Mouse (Mus musculus) intestine, postnatal 0 days (tissue): ENCODE data around the gene Ctps. TPM values are rescaled to one million over a fixed set of nuclear protein-coding genes. Genes with fewer than 3 reads are reported as not detected.

Experiments used
- ATAC-seq: fragments of 200-750 bp; cut with Nextera tagmentation; 2 replicates; pipeline ENCODE4 v1.8.0; 2017; ENCODE audit warnings: mild to moderate bottlenecking, moderate TSS enrichment, moderate library complexity
- H3K27ac ChIP-seq: fragments of 300-500 bp; sonication (generic); 2 replicates; pipeline ENCODE4 v1.5.1; 2014; ENCODE audit warnings: mild to moderate bottlenecking, low read depth, low read length, moderate library complexity
- H3K27me3 ChIP-seq: fragments of 300-500 bp; sonication (generic); replicated peaks from 2 replicates; pipeline ENCODE4 v1.6.1; 2014; ENCODE audit warnings: low read length, mixed read lengths; ENCODE audit not compliant: control insufficient read depth, insufficient read depth
- H3K36me3 ChIP-seq: fragments of 300-500 bp; sonication (generic); 2 replicates; pipeline ENCODE4 v1.6.1; 2014; ENCODE audit warnings: mild to moderate bottlenecking, moderate library complexity; ENCODE audit not compliant: control insufficient read depth, insufficient read depth
- H3K4me1 ChIP-seq: fragments of 300-500 bp; sonication (generic); replicated peaks from 2 replicates; pipeline ENCODE4 v1.6.1; 2014; ENCODE audit warnings: antibody characterized with exemption, low read length, mixed read lengths; ENCODE audit not compliant: control insufficient read depth, insufficient read depth
- H3K4me2 ChIP-seq: fragments of 300-500 bp; sonication (generic); replicated peaks from 2 replicates; pipeline ENCODE4 v1.6.1; 2014; ENCODE audit warnings: low read depth, mild to moderate bottlenecking, moderate library complexity
- H3K4me3 ChIP-seq: fragments of 300-500 bp; sonication (generic); 2 replicates; pipeline ENCODE4 v1.5.1; 2014; ENCODE audit warnings: low read depth, low read length
- H3K9ac ChIP-seq: fragments of 300-500 bp; sonication (generic); 2 replicates; pipeline ENCODE4 v1.6.1; 2014; ENCODE audit warnings: mild to moderate bottlenecking, low read depth, low read length
- H3K9me3 ChIP-seq: fragments of 300-500 bp; sonication (generic); 2 replicates; pipeline ENCODE4 v1.6.1; 2016; ENCODE audit warnings: mixed run types; ENCODE audit not compliant: control insufficient read depth
- CTCF ChIP-seq: sonication (generic); IDR thresholded peaks from 2 replicates; pipeline ENCODE4 v1.5.1; 2016; ENCODE audit warnings: low read depth, mild to moderate bottlenecking, control low read depth, antibody characterized with exemption, moderate library complexity
- WGBS: fragments of 180-500 bp; shearing (Covaris S2); extraction: QIAGEN DNeasy Blood & Tissue Kit; methylation state at CpG from one replicate; pipeline ENCODE4 v1.1.7; 2014; 5-methylcytosine and 5-hydroxymethylcytosine counted together
- polyA plus RNA-seq: library from polyadenylated mRNA; unstranded; fragments of >200 nt; fragmentation: Nextera tagmentation; extraction: Ambion mirVana; gene quantifications from 2 replicates; pipeline ENCODE4 v1.2.1, GENCODE M21; 2015

Ctps gene
- polyA plus RNA-seq, 1 experiment from 2014 or later, result 23.4 TPM

DNA sequence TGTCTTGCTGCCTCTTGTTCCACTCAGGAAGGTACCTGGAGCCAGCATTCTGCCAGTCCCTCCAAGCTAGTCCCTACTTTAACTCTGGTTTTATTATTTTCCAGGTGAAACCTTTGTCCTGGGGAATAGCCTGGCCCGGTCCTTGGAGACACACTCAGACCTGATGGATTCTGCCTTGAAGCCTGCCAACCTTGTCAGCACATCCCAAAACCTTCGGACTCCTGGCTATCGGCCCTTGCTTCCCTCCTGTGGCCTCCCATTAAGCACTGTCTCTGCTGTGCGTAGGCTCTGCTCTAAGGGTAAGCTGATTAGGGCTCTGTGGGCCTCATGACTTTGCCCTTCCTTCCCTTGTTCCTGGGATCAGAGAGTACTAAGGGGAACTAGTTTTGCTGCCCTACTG lies 47.7 kb downstream of the Ctps start:
- Histone ChIP-seq H3K4me2 (no peak overlapping the region), H3K4me1 (no peaks in the 10 kb centered on the region), H3K36me3 (peaks cover 54% of the 10 kb centered on the region), H3K9ac (no peak overlapping the region), H3K27me3 (no peaks in the 10 kb centered on the region), H3K27ac (no peak overlapping the region), H3K4me3 (no peak overlapping the region), H3K9me3 (no peaks in the 10 kb centered on the region)
- WGBS, result 51% methylated on average over 4 of the region's 4 CpGs
- ATAC-seq, result 0 out of 2 replicates have a peak, but pooled peaks have one; percentile 38
- TF ChIP-seq CTCF, result no peak

DNA sequence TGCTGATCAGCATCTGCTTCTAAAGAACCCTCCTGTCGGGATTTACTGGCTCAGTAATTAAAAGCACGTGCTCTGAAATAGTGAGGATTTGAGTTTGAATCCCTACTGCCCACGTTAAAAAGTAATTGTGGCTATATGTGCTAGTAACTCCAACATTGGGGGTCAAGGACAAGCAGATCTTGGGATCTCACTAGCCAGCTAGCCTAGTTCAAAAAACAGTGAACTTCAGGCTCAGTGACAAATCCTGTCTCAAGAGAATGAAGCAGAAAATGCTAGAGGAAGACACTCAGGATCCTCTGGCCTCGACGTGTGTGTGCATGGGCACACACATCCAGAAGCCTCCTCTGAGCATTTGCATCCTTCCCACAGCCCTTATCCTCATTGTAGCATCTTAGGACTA lies 48.3 kb downstream of the Ctps start:
- Histone ChIP-seq H3K4me1 (no peaks in the 10 kb centered on the region), H3K9ac (no peak overlapping the region), H3K27me3 (no peaks in the 10 kb centered on the region), H3K4me2 (no peak overlapping the region), H3K4me3 (no peak overlapping the region), H3K36me3 (peaks cover 52% of the 10 kb centered on the region), H3K9me3 (no peaks in the 10 kb centered on the region), H3K27ac (no peak overlapping the region)
- ATAC-seq, result no peak
- TF ChIP-seq CTCF, result no peak
- 89% methylated on average over 5 of the region's 5 CpGs for WGBS

DNA sequence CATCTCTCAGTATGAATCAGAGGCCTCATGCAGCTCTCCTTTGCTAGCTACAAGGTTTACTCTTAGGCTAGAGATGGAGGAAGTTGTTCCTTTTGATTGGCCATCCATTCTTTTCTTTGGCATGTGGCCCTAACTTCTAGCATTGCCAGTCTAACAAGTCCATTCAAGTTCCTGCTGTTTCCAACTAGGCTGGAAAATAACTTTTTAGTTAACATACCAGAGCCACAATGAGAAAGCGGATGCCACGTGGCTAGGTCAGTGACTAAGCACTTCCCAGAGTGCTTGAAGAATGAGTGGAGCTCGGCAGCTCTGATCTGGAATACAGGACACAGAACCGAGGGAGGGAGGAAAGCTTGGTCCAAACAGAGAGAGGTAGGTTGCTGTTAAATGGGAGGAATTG lies 52.7 kb downstream of the Ctps start:
- H3K9ac ChIP-seq, result peak overlapping the region; percentile 23; the same call in 1 of the 2 replicates
- H3K4me3 ChIP-seq, result peak overlapping the region; percentile 26
- H3K9me3 ChIP-seq, result no peaks in the 10 kb centered on the region
- peaks cover 18% of the 10 kb centered on the region; the same call in 1 of the 2 replicates for H3K36me3 ChIP-seq
- ATAC-seq, result no peak
- peak overlapping the region; percentile 56 for H3K4me2 ChIP-seq
- 49% methylated on average over 4 of the region's 4 CpGs for WGBS
- 0 out of 2 replicates have a peak, but pooled peaks cover 5% of the 10 kb centered on the region for H3K4me1 ChIP-seq
- H3K27ac ChIP-seq, result peak overlapping the region; percentile 90
- TF ChIP-seq CTCF, result no peak
- H3K27me3 ChIP-seq, result no peaks in the 10 kb centered on the region

DNA sequence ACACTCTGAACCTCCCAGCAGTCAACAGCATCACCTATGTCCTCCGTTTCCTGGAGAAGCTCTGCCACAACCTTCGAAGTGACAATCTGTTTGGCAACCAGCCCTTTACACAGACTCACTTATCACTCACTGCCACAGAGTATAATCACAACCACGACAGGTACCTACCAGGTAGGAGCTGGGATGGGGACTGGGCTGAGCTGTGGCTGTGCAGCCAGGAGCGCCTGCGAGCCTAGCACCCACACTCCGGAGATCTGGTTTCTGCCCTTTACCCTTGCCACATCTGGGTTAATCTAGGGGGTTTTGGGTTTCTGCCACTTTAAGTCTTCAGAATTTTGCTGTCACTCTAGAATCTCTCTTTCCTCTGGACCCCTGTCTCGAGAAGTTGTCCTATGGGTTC lies 53.2 kb downstream of the Ctps start:
- peak; percentile 66 for ATAC-seq
- Histone ChIP-seq H3K36me3 (peaks cover 17% of the 10 kb centered on the region; the same call in 1 of the 2 replicates), H3K27me3 (no peaks in the 10 kb centered on the region), H3K4me2 (peak overlapping the region; percentile 56), H3K27ac (peak overlapping the region; percentile 90), H3K9ac (peak overlapping the region; percentile 23; the same call in 1 of the 2 replicates), H3K4me1 (0 out of 2 replicates have a peak, but pooled peaks cover 5% of the 10 kb centered on the region), H3K4me3 (peak overlapping the region; percentile 26), H3K9me3 (no peaks in the 10 kb centered on the region)
- TF ChIP-seq CTCF, result no peak
- WGBS, result 60% methylated on average over 7 of the region's 7 CpGs

DNA sequence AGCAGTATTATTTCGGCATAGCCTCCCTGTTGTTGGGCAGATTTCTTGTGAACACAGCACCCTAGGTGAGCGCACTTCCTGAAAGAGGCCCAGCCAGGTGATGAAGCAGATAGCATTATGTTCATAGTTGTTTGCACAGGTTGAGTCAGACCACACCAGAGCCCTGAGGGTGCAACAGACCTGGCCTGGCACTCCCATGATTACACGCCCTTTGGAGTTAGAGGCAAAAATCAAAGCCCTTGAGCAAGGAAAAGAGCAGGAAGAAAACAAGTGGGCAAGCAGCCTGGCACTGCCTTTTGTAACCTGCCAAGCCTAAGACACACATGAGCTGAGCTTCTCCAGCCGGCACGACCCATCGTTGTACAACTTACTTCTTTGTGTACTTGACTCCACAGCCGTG lies 53.6 kb downstream of the Ctps start:
- H3K4me3 ChIP-seq, result peak overlapping the region; percentile 26
- ATAC-seq, result peak; percentile 100
- WGBS, result 40% methylated on average over 7 of the region's 7 CpGs
- no peaks in the 10 kb centered on the region for H3K27me3 ChIP-seq
- peak overlapping the region; percentile 56 for H3K4me2 ChIP-seq
- peak overlapping the region; percentile 90 for H3K27ac ChIP-seq
- H3K4me1 ChIP-seq, result 0 out of 2 replicates have a peak, but pooled peaks cover 5% of the 10 kb centered on the region
- 0 out of 2 replicates have a peak overlapping the region, but pooled peaks have one; percentile 23 for H3K9ac ChIP-seq
- no peak for TF ChIP-seq CTCF
- no peaks in the 10 kb centered on the region for H3K9me3 ChIP-seq
- H3K36me3 ChIP-seq, result peaks cover 13% of the 10 kb centered on the region; the same call in 1 of the 2 replicates

DNA sequence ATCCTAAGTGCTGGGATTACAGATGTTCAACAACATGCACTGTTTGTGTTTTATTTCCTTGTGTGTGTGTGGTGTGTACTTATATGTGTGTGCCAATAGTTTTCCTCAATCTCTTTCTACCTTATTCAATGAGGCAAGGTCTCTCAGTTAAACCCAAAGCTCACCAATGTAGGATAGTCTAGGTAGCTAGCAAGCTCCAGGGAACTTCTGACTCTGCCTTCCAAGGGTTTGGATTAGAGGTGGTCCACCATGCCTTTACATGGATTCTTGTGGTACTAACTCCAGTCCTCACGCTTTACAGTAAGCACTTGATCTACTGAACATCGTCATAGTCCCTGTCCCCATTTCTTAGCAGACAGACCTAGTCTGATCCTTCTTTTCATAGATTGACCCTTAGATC lies 55.7 kb downstream of the Ctps start:
- no peaks in the 10 kb centered on the region; the same call in 1 of the 2 replicates for H3K36me3 ChIP-seq
- TF ChIP-seq CTCF, result no peak
- 0 out of 2 replicates have a peak, but pooled peaks cover 2% of the 10 kb centered on the region for H3K9me3 ChIP-seq
- no peak overlapping the region for H3K4me2 ChIP-seq
- H3K4me1 ChIP-seq, result 0 out of 2 replicates have a peak, but pooled peaks cover 5% of the 10 kb centered on the region
- H3K27ac ChIP-seq, result no peak overlapping the region
- H3K4me3 ChIP-seq, result no peak overlapping the region
- WGBS, result 92% methylated on average over 2 of the region's 2 CpGs
- no peak overlapping the region for H3K9ac ChIP-seq
- no peaks in the 10 kb centered on the region for H3K27me3 ChIP-seq
- ATAC-seq, result no peak
